Mouse (Mus musculus): ENCODE results near the gene Ube2r2. TPM values are rescaled to one million over a fixed set of nuclear protein-coding genes. Genes with fewer than 3 reads are reported as not detected.

Gene Ube2r2
- total and polyA plus RNA-seq, 3 experiments: 30.4 to 90.9 (median 38.9) TPM

- peaks cover 0 to 42% of the 10 kb centered on the region in 2 experiments; a peak in 2 of 4 replicates for H3K4me1 ChIP-seq (ENCODE audit: control insufficient read depth in 1 of 2, insufficient read depth in 2 of 2)
- in situ Hi-C loops (cut with MboI; ENCODE audit: low pct_ligation_motif_present, low pct_unique_long_range_greater_than_20kb, low sequenced_read_pairs) (no loop called here), dilution Hi-C loops (cut with MboI; ENCODE audit: extremely low pct_ligation_motif_present, extremely low pct_unique_long_range_greater_than_20kb, low sequenced_read_pairs) (no loop called here)
- H3K9ac ChIP-seq (ENCODE audit: insufficient read depth, low read depth): peak overlapping the region; percentile 95
- H3K79me2 ChIP-seq (replicated peaks; ENCODE audit: control insufficient read depth, extremely low read depth, insufficient read depth, poor library complexity, severe bottlenecking): peaks cover 28% of the 10 kb centered on the region
- DNase-seq (ENCODE audit: extremely low read depth): peak; percentile 25
- peaks cover 0 to 16% of the 10 kb centered on the region in 2 experiments for H3K36me3 ChIP-seq (replicated peaks in 1 of 2; ENCODE audit: control insufficient read depth in 1 of 2, insufficient read depth in 1 of 2, low read length in 1 of 2)
- H3K27me3 ChIP-seq (replicated peaks): no peaks in the 10 kb centered on the region
- no peaks in the 10 kb centered on the region for H3K9me3 ChIP-seq (replicated peaks; ENCODE audit: low read length)
- peak overlapping the region; percentile 83 to 93 (median 84) for H3K4me3 ChIP-seq (replicated peaks in 1 of 3; ENCODE audit: low read depth in 2 of 3, low read length in 2 of 3, poor library complexity in 1 of 3)
- H3K27ac ChIP-seq (ENCODE audit: insufficient read depth, low read depth): peak overlapping the region; percentile 19; the same call in 1 of the 2 replicates
- peak overlapping the region; percentile 98 for H3K4me2 ChIP-seq (ENCODE audit: insufficient read depth, low read depth, poor library complexity, severe bottlenecking)
- TF ChIP-seq MEF2A (IDR thresholded peaks at IDR 0.05; ENCODE audit: borderline replicate concordance, low read depth, low read length): no peak
- TF ChIP-seq KAT2A (IDR thresholded peaks at IDR 0.05; ENCODE audit: insufficient replicate concordance, low read length): no peak
- TF ChIP-seq MAFK (IDR thresholded peaks at IDR 0.05; ENCODE audit: insufficient replicate concordance, low read length): no peak
- 0 out of 2 replicates have a peak, but pooled peaks have one; percentile 32 for TF ChIP-seq CHD1 (IDR thresholded peaks at IDR 0.05; ENCODE audit: low read depth, low read length)
- TF ChIP-seq MAZ (IDR thresholded peaks at IDR 0.05; ENCODE audit: low read depth, low read length): 0 out of 2 replicates have a peak, but pooled peaks have one; percentile 45
- no peak for TF ChIP-seq NELFE (IDR thresholded peaks at IDR 0.05; ENCODE audit: low read depth, low read length)
- TF ChIP-seq NRF1 (IDR thresholded peaks at IDR 0.05; ENCODE audit: low read depth, low read length): 0 out of 2 replicates have a peak, but pooled peaks have one; percentile 10
- no peak for TF ChIP-seq ZNF384 (IDR thresholded peaks at IDR 0.05; ENCODE audit: low read depth, low read length)
Observed at GRCm38 (mm10) chr4:41136454-41136805, 887 bp downstream of the Ube2r2 start.

GRCm38 (mm10) chr4:41136811-41137210 lies 1.3 kb downstream of the Ube2r2 start:
- Histone ChIP-seq H3K4me2 (ENCODE audit: insufficient read depth, low read depth, poor library complexity, severe bottlenecking) (peak overlapping the region; percentile 98), H3K36me3 (replicated peaks in 1 of 2; ENCODE audit: control insufficient read depth in 1 of 2, insufficient read depth in 1 of 2, low read length in 1 of 2) (peaks cover 0 to 16% of the 10 kb centered on the region in 2 experiments), H3K27ac (ENCODE audit: insufficient read depth, low read depth) (no peak overlapping the region), H3K4me1 (ENCODE audit: control insufficient read depth in 1 of 2, insufficient read depth in 2 of 2) (peaks cover 0 to 44% of the 10 kb centered on the region in 2 experiments; a peak in 2 of 4 replicates), H3K27me3 (replicated peaks) (no peaks in the 10 kb centered on the region), H3K79me2 (replicated peaks; ENCODE audit: control insufficient read depth, extremely low read depth, insufficient read depth, poor library complexity, severe bottlenecking) (peaks cover 28% of the 10 kb centered on the region), H3K4me3 (replicated peaks in 1 of 3; ENCODE audit: low read depth in 2 of 3, low read length in 2 of 3, poor library complexity in 1 of 3) (peak overlapping the region; percentile 83 to 93 (median 84)), H3K9ac (ENCODE audit: insufficient read depth, low read depth) (peak overlapping the region; percentile 95), H3K9me3 (replicated peaks; ENCODE audit: low read length) (no peaks in the 10 kb centered on the region)
- no peak for DNase-seq (ENCODE audit: extremely low read depth)
- TF ChIP-seq ZMIZ1 (IDR thresholded peaks at IDR 0.05; ENCODE audit: low read depth, low read length): no peak
- TF ChIP-seq SMC3 (IDR thresholded peaks at IDR 0.05; ENCODE audit: low read depth, low read length): no peak
- TF ChIP-seq TCF12 (IDR thresholded peaks at IDR 0.05; ENCODE audit: low read depth, low read length): no peak
- TF ChIP-seq POLR2A (IDR thresholded peaks at IDR 0.05; ENCODE audit: low read depth, low read length): no peak
- dilution Hi-C loops (cut with MboI; ENCODE audit: extremely low pct_ligation_motif_present, extremely low pct_unique_long_range_greater_than_20kb, low sequenced_read_pairs): no loop called here
- in situ Hi-C loops (cut with MboI; ENCODE audit: low pct_ligation_motif_present, low pct_unique_long_range_greater_than_20kb, low sequenced_read_pairs): no loop called here

GRCm38 (mm10) chr4:41140174-41140875 lies 4.8 kb downstream of the Ube2r2 start:
- in situ Hi-C loops (cut with MboI; ENCODE audit: low pct_ligation_motif_present, low pct_unique_long_range_greater_than_20kb, low sequenced_read_pairs) (no loop called here), dilution Hi-C loops (cut with MboI; ENCODE audit: extremely low pct_ligation_motif_present, extremely low pct_unique_long_range_greater_than_20kb, low sequenced_read_pairs) (no loop called here)
- TF ChIP-seq BHLHE40 (IDR thresholded peaks at IDR 0.05; ENCODE audit: low read depth, low read length): no peak
- peak; percentile 63 for TF ChIP-seq ZNF384 (IDR thresholded peaks at IDR 0.05; ENCODE audit: low read depth, low read length)
- TF ChIP-seq CHD1 (IDR thresholded peaks at IDR 0.05; ENCODE audit: low read depth, low read length): no peak
- no peak for DNase-seq (ENCODE audit: extremely low read depth)
- Histone ChIP-seq H3K9me3 (replicated peaks; ENCODE audit: low read length) (no peaks in the 10 kb centered on the region), H3K27me3 (replicated peaks) (no peaks in the 10 kb centered on the region), H3K36me3 (replicated peaks in 1 of 2; ENCODE audit: control insufficient read depth in 1 of 2, insufficient read depth in 1 of 2, low read length in 1 of 2) (peaks cover 0 to 34% of the 10 kb centered on the region in 2 experiments), H3K27ac (ENCODE audit: insufficient read depth, low read depth) (no peak overlapping the region), H3K9ac (ENCODE audit: insufficient read depth, low read depth) (no peak overlapping the region), H3K79me2 (replicated peaks; ENCODE audit: control insufficient read depth, extremely low read depth, insufficient read depth, poor library complexity, severe bottlenecking) (peaks cover 33% of the 10 kb centered on the region), H3K4me2 (ENCODE audit: insufficient read depth, low read depth, poor library complexity, severe bottlenecking) (no peak overlapping the region), H3K4me3 (replicated peaks in 1 of 3; ENCODE audit: low read depth in 2 of 3, low read length in 2 of 3, poor library complexity in 1 of 3) (no peak overlapping the region), H3K4me1 (ENCODE audit: control insufficient read depth in 1 of 2, insufficient read depth in 2 of 2) (peaks cover 0 to 45% of the 10 kb centered on the region in 2 experiments; a peak in 2 of 4 replicates)
